Mouse (Mus musculus): ENCODE data around the gene Zfp217.

- no peak for TF ChIP-seq GATA1 (IDR thresholded peaks at IDR 0.05; ENCODE audit: low read length)
- no peak for TF ChIP-seq TAL1 (IDR thresholded peaks at IDR 0.05; ENCODE audit: low read length)
These were observed 46.0 kb downstream of the Zfp217 start for GRCm38 (mm10) chr2:170101932-170102331.

Measured in erythroblast, embryonic 14.5 days (primary cell).